Mouse (Mus musculus): ENCODE measurements at regions not wholly inside any gene's neighbourhood (a gene's known extent, or its start where the extent isn't known, plus 50 kb on each side); places are given as distances from the start of the nearest gene placed in this dataset.

GRCm38 (mm10) chr12:97360656-97361055, 898.6 kb downstream of the Galc start:
- peak; percentile 5 to 7 for DNase-seq (ENCODE audit: low spot score in 2 of 2)

- peak in 1 of 2 experiments; percentile 4 for DNase-seq (ENCODE audit: low spot score in 2 of 2)
These were observed 932.7 kb downstream of the Galc start for GRCm38 (mm10) chr12:97326582-97326981.

- DNase-seq (ENCODE audit: low spot score in 2 of 2): no peak
These were observed 946.8 kb downstream of the Galc start for GRCm38 (mm10) chr12:97312282-97313040.

GRCm38 (mm10) chr12:97278792-97279191, 980.5 kb downstream of the Galc start:
- no peak for DNase-seq (ENCODE audit: low spot score in 2 of 2)

- no peak for DNase-seq (ENCODE audit: low spot score in 2 of 2)
These were observed 980.9 kb downstream of the Galc start for GRCm38 (mm10) chr12:97278331-97278730.
